Mouse (Mus musculus) kidney, embryonic 16.5 days (tissue): ENCODE data around the gene Extl2. TPM values are rescaled to one million over a fixed set of nuclear protein-coding genes. Genes with fewer than 3 reads are reported as not detected.

Experiments
- ATAC-seq: fragments of 200-750 bp; cut with Nextera tagmentation; 2 replicates; pipeline ENCODE4 v1.8.0; 2017; ENCODE audit warnings: moderate TSS enrichment; ENCODE audit not compliant: low FRiP score, low TSS enrichment
- H3K27ac ChIP-seq: fragments of 300-500 bp; sonication (generic); 2 replicates; pipeline ENCODE4 v1.5.1; 2014; ENCODE audit warnings: low read length
- H3K27me3 ChIP-seq: fragments of 300-500 bp; sonication (generic); 2 replicates; pipeline ENCODE4 v1.6.1; 2014; ENCODE audit warnings: low read length, control low read depth, mixed read lengths; ENCODE audit not compliant: insufficient read depth
- H3K36me3 ChIP-seq: fragments of 300-500 bp; sonication (generic); 2 replicates; pipeline ENCODE4 v1.6.1; 2014; ENCODE audit warnings: low read length, control low read depth, mixed read lengths; ENCODE audit not compliant: insufficient read depth
- H3K4me1 ChIP-seq: fragments of 300-500 bp; sonication (generic); 2 replicates; pipeline ENCODE4 v1.6.1; 2014; ENCODE audit warnings: low read length, control low read depth, mixed read lengths; ENCODE audit not compliant: insufficient read depth
- H3K4me2 ChIP-seq: fragments of 300-500 bp; sonication (generic); replicated peaks from 2 replicates; pipeline ENCODE4 v1.6.1; 2014; ENCODE audit warnings: low read depth, low read length
- H3K4me3 ChIP-seq: fragments of 300-500 bp; sonication (generic); 2 replicates; pipeline ENCODE4 v1.5.1; 2014; ENCODE audit warnings: mild to moderate bottlenecking, low read length
- H3K9ac ChIP-seq: fragments of 300-500 bp; sonication (generic); replicated peaks from 2 replicates; pipeline ENCODE4 v1.6.1; 2014; ENCODE audit warnings: low read length
- H3K9me3 ChIP-seq: fragments of 300-500 bp; sonication (generic); 2 replicates; pipeline ENCODE4 v1.6.1; 2016; ENCODE audit warnings: low read length, control low read depth
- WGBS: fragments of 180-500 bp; shearing (Covaris S2); extraction: QIAGEN DNeasy Blood & Tissue Kit; methylation state at CpG from one replicate; pipeline ENCODE4 v1.1.7; 2014; 5-methylcytosine and 5-hydroxymethylcytosine counted together
- polyA plus RNA-seq: library from polyadenylated mRNA; unstranded; fragments of >200 nt; fragmentation: Nextera tagmentation; extraction: Ambion mirVana; gene quantifications from 2 replicates; pipeline ENCODE4 v1.2.1, GENCODE M21; 2015

Gene Extl2
- polyA plus RNA-seq, result 21.5 and 22.0 TPM in 2 replicates

GRCm38 (mm10) chr3:116006978-116007940 lies at the start of gene Extl2, which contains the start of gene Slc30a7:
Gene Extl2, plus strand, starts transcription at chr3:116007462.
Gene Slc30a7, minus strand, starts transcription at chr3:116007406.
- Histone ChIP-seq H3K27me3 (no peaks in the 10 kb centered on the region), H3K4me3 (peak within 1 kb of the TSS; percentile 93), H3K4me2 (peak within 1 kb of the TSS; percentile 92), H3K9ac (peak within 1 kb of the TSS; percentile 87), H3K27ac (peak within 1 kb of the TSS; percentile 93), H3K9me3 (no peaks in the 10 kb centered on the region), H3K4me1 (peaks cover 18% of the 10 kb centered on the region), H3K36me3 (peaks cover 5% of the 10 kb centered on the region; the same call in 1 of the 2 replicates)
- peak; percentile 92 for ATAC-seq
- WGBS, result under 1% methylated on average over 67 of the region's 67 CpGs

GRCm38 (mm10) chr3:115961311-115962027 lies 45.8 kb upstream of the Extl2 start:
- Histone ChIP-seq H3K9ac (no peak overlapping the region), H3K4me3 (no peak overlapping the region), H3K27ac (no peak overlapping the region), H3K4me2 (no peak overlapping the region), H3K9me3 (no peaks in the 10 kb centered on the region), H3K4me1 (no peaks in the 10 kb centered on the region), H3K27me3 (no peaks in the 10 kb centered on the region), H3K36me3 (peaks cover 7% of the 10 kb centered on the region; the same call in 1 of the 2 replicates)
- no peak for ATAC-seq
- 92% methylated on average over 11 of the region's 11 CpGs for WGBS

GRCm38 (mm10) chr3:115962028-115962415 lies 45.2 kb upstream of the Extl2 start:
- Histone ChIP-seq H3K36me3 (peaks cover 7% of the 10 kb centered on the region; the same call in 1 of the 2 replicates), H3K4me3 (no peak overlapping the region), H3K27ac (no peak overlapping the region), H3K4me1 (no peaks in the 10 kb centered on the region), H3K9ac (no peak overlapping the region), H3K27me3 (no peaks in the 10 kb centered on the region), H3K9me3 (no peaks in the 10 kb centered on the region), H3K4me2 (no peak overlapping the region)
- 91% methylated on average over 4 of the region's 4 CpGs for WGBS
- ATAC-seq, result no peak

GRCm38 (mm10) chr3:115963597-115963996 lies 43.7 kb upstream of the Extl2 start:
- WGBS, result 95% methylated on average over 1 of the region's 1 CpGs
- Histone ChIP-seq H3K4me3 (no peak overlapping the region), H3K27ac (no peak overlapping the region), H3K36me3 (peaks cover under 1% of the 10 kb centered on the region; the same call in 1 of the 2 replicates), H3K9ac (no peak overlapping the region), H3K27me3 (no peaks in the 10 kb centered on the region), H3K4me2 (no peak overlapping the region), H3K4me1 (no peaks in the 10 kb centered on the region), H3K9me3 (no peaks in the 10 kb centered on the region)
- no peak for ATAC-seq

GRCm38 (mm10) chr3:115964071-115964470 lies 43.2 kb upstream of the Extl2 start:
- H3K27ac ChIP-seq, result no peak overlapping the region
- H3K9me3 ChIP-seq, result no peaks in the 10 kb centered on the region
- WGBS, result 66% methylated on average over 5 of the region's 5 CpGs
- H3K4me3 ChIP-seq, result no peak overlapping the region
- H3K9ac ChIP-seq, result no peak overlapping the region
- ATAC-seq, result no peak
- no peak overlapping the region for H3K4me2 ChIP-seq
- H3K36me3 ChIP-seq, result no peaks in the 10 kb centered on the region
- no peaks in the 10 kb centered on the region for H3K4me1 ChIP-seq
- no peaks in the 10 kb centered on the region for H3K27me3 ChIP-seq

- H3K27me3 ChIP-seq, result no peaks in the 10 kb centered on the region
- no peak overlapping the region for H3K9ac ChIP-seq
- no peaks in the 10 kb centered on the region for H3K9me3 ChIP-seq
- ATAC-seq, result no peak
- H3K36me3 ChIP-seq, result peaks cover 16% of the 10 kb centered on the region; the same call in 1 of the 2 replicates
- H3K4me1 ChIP-seq, result no peaks in the 10 kb centered on the region
- H3K27ac ChIP-seq, result no peak overlapping the region
- no peak overlapping the region for H3K4me3 ChIP-seq
- WGBS, result 92% methylated on average over 10 of the region's 10 CpGs
- no peak overlapping the region for H3K4me2 ChIP-seq
Measured at GRCm38 (mm10) chr3:115968745-115969530, 38.3 kb upstream of the Extl2 start.

- Histone ChIP-seq H3K4me2 (no peak overlapping the region), H3K9ac (no peak overlapping the region), H3K36me3 (peaks cover 21% of the 10 kb centered on the region; the same call in 1 of the 2 replicates), H3K9me3 (no peaks in the 10 kb centered on the region), H3K4me1 (no peaks in the 10 kb centered on the region), H3K27me3 (no peaks in the 10 kb centered on the region), H3K27ac (no peak overlapping the region), H3K4me3 (no peak overlapping the region)
- ATAC-seq, result no peak
- WGBS, result 93% methylated on average over 20 of the region's 20 CpGs
Measured at GRCm38 (mm10) chr3:115971045-115971785, 36.0 kb upstream of the Extl2 start.

GRCm38 (mm10) chr3:115971891-115972646 lies 35.2 kb upstream of the Extl2 start:
- Histone ChIP-seq H3K4me2 (no peak overlapping the region), H3K27ac (no peak overlapping the region), H3K9ac (no peak overlapping the region), H3K9me3 (no peaks in the 10 kb centered on the region), H3K27me3 (no peaks in the 10 kb centered on the region), H3K4me3 (no peak overlapping the region), H3K4me1 (no peaks in the 10 kb centered on the region), H3K36me3 (peaks cover 23% of the 10 kb centered on the region; the same call in 1 of the 2 replicates)
- ATAC-seq, result no peak
- 94% methylated on average over 14 of the region's 14 CpGs for WGBS
